Mouse (Mus musculus) common myeloid progenitor, adult 5-6 weeks (primary cell): ENCODE data around the gene Zer1. TPM values are rescaled to one million over a fixed set of nuclear protein-coding genes. Genes with fewer than 3 reads are reported as not detected.
"Not testable (repeated sequence)": the region's sequence is repeated elsewhere in the genome, so short reads cannot be mapped to it uniquely, and the experiment has no call there.

Experiments
- ATAC-seq: replicated peaks from 2 replicates; pipeline ENCODE4 v1.8.0; 2016; ENCODE audit warnings: low read depth, mild to moderate bottlenecking, moderate TSS enrichment, inconsistent platforms; ENCODE audit not compliant: poor library complexity, severe bottlenecking
- total RNA-seq: library from RNA; stranded (forward); fragments of 200-1000, 187-1606 nt; gene quantifications from 2 replicates; pipeline ENCODE4 v1.2.3, GENCODE M21; 2017

The Zer1 gene
- total RNA-seq, 1 experiment from 2014 or later, result 17.4 TPM

- not testable (repeated sequence) for ATAC-seq
Observed at GRCm38 (mm10) chr2:30131240-30131639, 6.9 kb upstream of the Zer1 start.

- no peak for ATAC-seq
Observed at GRCm38 (mm10) chr2:30130156-30130555, 5.8 kb upstream of the Zer1 start.

- ATAC-seq, result no peak
Observed at GRCm38 (mm10) chr2:30128789-30129188, 4.4 kb upstream of the Zer1 start.

DNA sequence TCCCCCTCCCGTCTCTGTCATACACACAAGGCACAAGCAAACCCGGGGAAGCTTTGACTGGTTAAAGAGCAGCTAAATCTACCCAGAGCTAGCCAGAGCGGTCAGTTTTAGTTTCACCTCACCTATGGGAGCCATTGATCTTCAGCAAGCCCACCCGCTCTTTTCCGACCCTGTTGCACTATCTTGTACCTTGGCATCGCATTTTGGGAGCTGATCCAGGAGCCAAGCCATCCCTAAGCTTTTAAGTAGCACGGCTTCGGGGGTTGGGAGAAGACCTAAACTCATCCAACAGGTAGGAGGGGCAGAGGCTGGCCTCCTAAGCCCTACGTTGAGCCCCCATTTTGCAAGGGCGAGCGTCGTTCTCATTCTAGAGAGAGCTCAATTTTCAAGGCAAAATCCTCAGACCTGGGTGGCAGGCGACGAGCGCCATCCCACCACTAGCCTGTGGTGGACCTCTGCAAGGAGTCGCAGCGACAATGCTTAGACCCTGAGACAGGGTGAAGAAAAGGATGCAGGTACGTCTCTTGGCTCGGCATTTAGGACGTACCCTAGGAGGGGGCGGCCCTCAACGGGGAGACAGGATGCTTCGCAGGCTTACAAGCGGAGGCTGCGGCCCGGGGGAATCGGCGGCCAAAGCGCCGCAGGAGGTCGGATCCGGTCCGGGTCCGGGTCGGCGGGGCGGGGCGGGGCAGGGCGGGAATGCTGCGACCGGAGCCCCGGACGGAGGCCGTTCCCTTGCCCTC is 485 bp downstream of the Zer1 start:
- peak; percentile 4; the same call in 1 of the 2 replicates for ATAC-seq

DNA sequence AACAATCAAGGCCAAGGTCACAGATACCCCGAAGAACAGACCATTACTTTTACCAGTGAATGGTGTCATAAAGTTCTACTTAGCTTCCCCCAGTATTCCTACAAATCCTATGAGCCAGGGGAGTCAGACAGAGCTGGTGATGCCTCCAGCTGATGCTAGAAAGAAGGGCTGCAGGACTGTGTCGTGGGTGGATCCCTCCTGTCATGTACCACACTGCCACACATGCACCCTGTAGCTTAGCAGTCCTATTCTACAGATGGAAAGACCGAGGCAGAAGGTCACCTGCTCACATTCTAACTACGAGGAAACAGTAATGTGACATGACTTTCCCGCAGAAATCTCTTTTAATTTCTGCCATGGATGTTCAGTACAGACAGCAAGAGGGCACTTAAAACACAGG is 1.6 kb downstream of the Zer1 start:
- ATAC-seq, result no peak

DNA sequence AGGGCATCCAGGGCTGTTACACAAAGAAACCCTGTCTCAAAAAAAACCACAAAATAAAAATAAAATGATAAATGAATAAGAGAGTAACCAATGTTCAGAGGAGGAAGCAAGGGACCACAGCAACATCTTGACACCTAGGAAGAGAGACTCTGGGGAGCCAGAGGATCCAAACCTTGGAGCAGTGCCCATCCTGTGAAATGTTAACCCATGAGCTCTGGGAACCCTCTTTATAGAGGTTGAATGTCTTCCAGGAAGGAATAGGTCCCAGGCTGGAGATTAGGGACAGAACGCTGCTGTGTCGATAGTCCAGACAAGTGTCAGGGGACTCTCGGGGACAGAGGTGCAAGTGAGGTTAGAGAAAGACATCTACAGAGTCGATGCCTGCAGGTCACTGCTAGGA is 4.1 kb downstream of the Zer1 start:
- no peak for ATAC-seq

DNA sequence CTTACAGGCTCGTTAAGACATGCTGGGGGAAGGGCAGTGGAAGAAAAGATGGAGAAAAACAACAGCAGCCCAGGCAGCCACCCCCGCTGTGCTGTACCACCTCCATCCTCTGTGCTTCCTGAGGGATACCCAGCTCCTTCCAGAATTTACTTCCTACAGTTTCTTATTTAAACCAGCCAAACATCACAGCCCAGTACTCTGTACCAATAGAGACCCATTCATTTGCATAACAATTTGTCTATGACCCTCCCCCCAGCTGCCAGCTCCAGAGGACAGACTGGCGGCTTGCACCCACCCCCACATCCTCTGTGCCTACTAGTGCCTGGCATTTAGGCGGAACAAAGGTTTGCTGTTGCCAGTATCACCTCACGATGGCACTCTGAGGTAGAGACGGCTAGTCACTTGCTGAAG is 4.7 kb downstream of the Zer1 start:
- ATAC-seq, result no peak

- peak; percentile 80 for ATAC-seq
Observed at GRCm38 (mm10) chr2:30112564-30112963, 11.8 kb downstream of the Zer1 start.

DNA sequence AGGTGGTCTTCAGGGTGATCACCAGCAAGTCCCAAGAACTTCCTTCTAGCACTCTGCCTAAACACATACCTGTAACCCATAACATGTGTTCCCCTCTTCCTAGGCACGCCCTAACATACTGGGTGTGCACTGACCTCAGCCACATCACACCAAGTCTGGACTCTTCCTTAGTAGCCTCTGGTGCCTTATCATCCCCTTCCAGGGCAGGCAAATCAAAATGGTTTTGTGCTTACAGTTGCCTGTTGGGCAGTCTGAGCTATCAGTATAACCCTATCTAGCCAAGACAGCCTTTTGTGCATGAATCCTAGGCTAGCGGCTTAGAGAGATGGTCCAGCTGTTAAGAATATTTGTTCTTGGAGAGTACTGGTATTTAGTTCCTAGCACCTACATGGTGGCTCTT is 12.9 kb downstream of the Zer1 start:
- ATAC-seq, result peak; percentile 28

- ATAC-seq, result no peak
Observed at GRCm38 (mm10) chr2:30108260-30108659, 16.1 kb downstream of the Zer1 start.

GRCm38 (mm10) chr2:30107646-30108045 is 16.7 kb downstream of the Zer1 start:
- ATAC-seq, result no peak

- peak; percentile 88 for ATAC-seq
Observed at GRCm38 (mm10) chr2:30106364-30106763, 18.0 kb downstream of the Zer1 start.

- ATAC-seq, result no peak
Observed at GRCm38 (mm10) chr2:30100214-30100613, 24.2 kb downstream of the Zer1 start.

GRCm38 (mm10) chr2:30095882-30096527 is 28.4 kb downstream of the Zer1 start:
- peak; percentile 43 for ATAC-seq

GRCm38 (mm10) chr2:30094208-30094588 is 30.2 kb downstream of the Zer1 start:
- ATAC-seq, result no peak

DNA sequence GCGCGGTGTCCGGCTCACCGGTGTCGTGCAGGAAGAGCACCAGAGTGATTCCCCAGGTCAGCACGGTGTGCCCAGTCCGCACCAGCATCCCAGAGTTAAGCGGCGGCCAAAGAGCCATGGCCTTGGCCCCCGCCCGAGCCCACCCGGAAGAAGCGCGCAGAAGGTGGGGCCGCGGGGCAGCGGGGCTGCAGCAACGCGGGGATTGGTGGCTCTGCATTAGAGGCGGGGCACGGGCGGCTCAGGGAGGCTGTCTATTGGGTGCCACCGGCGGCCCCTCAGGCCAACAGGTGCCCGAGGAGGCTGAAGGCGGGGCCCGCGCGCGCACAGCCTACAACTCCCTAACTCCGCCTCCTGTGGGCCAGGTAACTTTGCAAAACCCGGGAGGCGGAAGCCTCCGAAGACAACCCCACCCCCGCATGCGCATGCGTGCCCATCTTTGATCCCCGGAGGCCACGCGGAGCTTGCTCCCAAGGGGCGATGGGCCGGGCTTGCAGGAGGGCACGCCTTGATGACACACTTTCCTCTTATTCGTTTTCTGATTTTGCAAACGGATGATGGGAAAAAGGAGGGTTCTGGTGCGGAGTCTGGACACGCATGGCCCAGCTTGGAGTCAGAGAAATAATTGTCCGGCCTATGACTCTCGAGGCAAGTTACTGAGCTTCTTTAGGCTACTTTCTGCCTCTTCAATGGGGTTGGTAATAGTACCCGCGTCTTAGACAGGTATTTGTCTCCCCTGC is 30.7 kb downstream of the Zer1 start, which contains the start of gene Zdhhc12:
Gene Zdhhc12 (minus strand): TSS at position 178 of the 737 bp plus-strand sequence.
- peak; percentile 93 for ATAC-seq

DNA sequence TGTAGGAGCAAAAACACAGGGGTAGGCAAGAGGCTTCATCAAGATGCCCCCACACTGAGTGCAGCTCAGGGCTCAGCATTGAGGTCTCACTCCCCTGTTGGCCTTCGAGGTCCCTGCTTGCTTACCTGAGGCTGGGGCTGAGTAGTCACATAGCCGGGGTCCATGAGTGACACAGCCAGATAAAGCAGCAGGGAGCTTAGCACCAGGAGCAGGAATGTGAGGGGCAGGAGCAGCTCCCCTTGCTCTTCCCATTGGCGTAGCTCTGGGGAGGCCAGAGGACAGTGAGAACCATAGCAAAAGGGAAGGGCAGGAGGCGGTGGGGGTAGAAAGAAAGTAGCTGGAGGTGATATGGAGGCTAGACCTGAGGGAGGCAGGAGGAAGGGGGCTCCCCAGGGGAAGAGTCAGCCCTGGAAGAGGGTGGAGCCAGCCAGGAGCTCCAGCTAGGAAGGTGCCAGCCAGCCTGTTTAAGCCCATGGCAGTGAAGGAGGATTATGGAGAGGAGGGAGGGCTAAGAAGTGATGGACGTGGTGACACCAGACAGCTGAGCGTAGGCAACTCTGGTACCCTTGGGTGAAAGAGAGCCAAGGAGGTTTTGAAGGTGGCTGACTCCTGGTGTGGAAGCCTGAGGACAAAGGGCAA is 32.0 kb downstream of the Zer1 start:
- no peak for ATAC-seq

GRCm38 (mm10) chr2:30091521-30091920 is 32.9 kb downstream of the Zer1 start:
- ATAC-seq, result no peak

GRCm38 (mm10) chr2:30087310-30087709 is 37.1 kb downstream of the Zer1 start:
- no peak for ATAC-seq

DNA sequence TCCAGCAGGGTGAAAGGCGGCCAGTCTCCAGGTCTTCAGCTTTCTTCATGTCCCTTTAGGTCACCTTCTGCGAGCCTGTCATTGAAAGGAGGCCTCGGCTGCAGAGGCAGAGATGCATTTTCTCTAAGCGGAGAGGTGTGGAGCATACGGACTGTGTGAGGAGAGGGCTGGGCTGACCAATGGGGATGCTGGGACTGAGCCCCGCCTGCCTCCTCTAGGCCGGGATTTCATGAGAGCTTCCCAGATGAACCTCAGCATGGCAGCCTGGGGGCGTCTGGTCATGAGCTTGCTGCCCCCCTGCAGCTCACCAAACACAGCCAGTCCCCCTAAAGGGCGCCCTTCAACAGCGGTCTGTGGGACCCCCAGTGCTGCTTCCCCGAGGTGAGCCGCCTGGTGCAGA is 39.8 kb downstream of the Zer1 start:
- no peak for ATAC-seq

GRCm38 (mm10) chr2:30084113-30084512 is 40.3 kb downstream of the Zer1 start:
- ATAC-seq, result no peak
